Mouse (Mus musculus) G1E (cell line): ENCODE data around the gene Cep350. TPM values are rescaled to one million over a fixed set of nuclear protein-coding genes. Genes with fewer than 3 reads are reported as not detected.

Source experiments
- ATAC-seq: 2 replicates; pipeline ENCODE4 v1.8.0; 2016; ENCODE audit warnings: mild to moderate bottlenecking; ENCODE audit not compliant: insufficient number of reproducible peaks, poor library complexity, low FRiP score, severe bottlenecking; ENCODE audit errors: extremely low read depth
- DNase-seq: peaks from one replicate; pipeline ENCODE4 v3.0.0; 2012; ENCODE audit warnings: low spot score
- H3K27me3 ChIP-seq: 2 replicates; pipeline ENCODE4 v1.6.1; 2012; ENCODE audit warnings: mild to moderate bottlenecking, low read length, inconsistent platforms; ENCODE audit not compliant: insufficient read depth
- H3K36me3 ChIP-seq: replicated peaks from 2 replicates; pipeline ENCODE3; 2012; ENCODE audit warnings: mild to moderate bottlenecking, inconsistent platforms
- H3K4me1 ChIP-seq: 2 replicates; pipeline ENCODE4 v1.6.1; 2012; ENCODE audit warnings: low read depth, low read length, inconsistent platforms, mixed read lengths; ENCODE audit not compliant: insufficient read depth
- H3K4me3 ChIP-seq: 2 replicates; pipeline ENCODE4 v1.5.1; 2012; ENCODE audit warnings: low read depth, mild to moderate bottlenecking, inconsistent platforms, low read length, moderate library complexity, mixed read lengths
- H3K9me3 ChIP-seq: replicated peaks from 2 replicates; pipeline ENCODE4 v1.6.1; 2012; ENCODE audit warnings: inconsistent platforms
- CTCF ChIP-seq: IDR thresholded peaks from 2 replicates; pipeline ENCODE4 v1.5.1; 2012; ENCODE audit warnings: low read depth, low read length, inconsistent platforms, mixed read lengths
- GATA1 ChIP-seq: IDR thresholded peaks from 2 replicates; pipeline ENCODE4 v1.6.1; 2012; ENCODE audit warnings: borderline replicate concordance, low read length, inconsistent platforms, mixed read lengths
- GATA2 ChIP-seq: IDR thresholded peaks from 2 replicates; pipeline ENCODE4 v1.6.1; 2012; ENCODE audit warnings: low read depth, low read length, inconsistent platforms, borderline replicate concordance
- POLR2AphosphoS5 ChIP-seq: IDR thresholded peaks from 2 replicates; pipeline ENCODE4 v1.6.1; 2012; ENCODE audit warnings: low read depth, low read length, inconsistent platforms; ENCODE audit not compliant: insufficient replicate concordance
- TAL1 ChIP-seq: conservative IDR thresholded peaks from 2 replicates; pipeline ENCODE4 v1.6.1; 2012; ENCODE audit warnings: low read depth, low read length, inconsistent platforms, mixed read lengths
- polyA plus RNA-seq: library from polyadenylated mRNA; stranded (reverse); fragments of >175 nt; gene quantifications from 2 replicates; pipeline ENCODE4 v1.2.3, GENCODE M21; 2012
- total RNA-seq, 2 experiments: library from RNA; stranded (forward) in 1 of 2; stranded (reverse) in 1 of 2; fragments of 200-1000 nt in 1 of 2; fragments of >200 nt in 1 of 2; fragmentation: Nextera tagmentation in 1 of 2; gene quantifications; 2 replicates each; pipeline ENCODE4 v1.2.3; 2014 to 2017

The Cep350 gene
- total and polyA plus RNA-seq, 3 experiments = 3.3 to 98.2 (median 41.6) TPM

- no peak for TF ChIP-seq GATA2
- no peak for TF ChIP-seq CTCF
- TF ChIP-seq GATA1 = no peak
- TF ChIP-seq POLR2AphosphoS5 = no peak
- no peak for TF ChIP-seq TAL1
- no peaks in the 10 kb centered on the region for H3K9me3 ChIP-seq
- H3K27me3 ChIP-seq = peaks cover 10% of the 10 kb centered on the region
- no peak for DNase-seq
- no peak for ATAC-seq
- H3K4me1 ChIP-seq = no peaks in the 10 kb centered on the region
- no peak overlapping the region for H3K4me3 ChIP-seq
- no peaks in the 10 kb centered on the region for H3K36me3 ChIP-seq
These were observed 167.4 kb downstream of the Cep350 start for GRCm38 (mm10) chr1:155805607-155806006.

- Histone ChIP-seq H3K4me3 (no peak overlapping the region), H3K27me3 (peaks cover 4% of the 10 kb centered on the region), H3K4me1 (no peaks in the 10 kb centered on the region), H3K36me3 (no peaks in the 10 kb centered on the region), H3K9me3 (no peaks in the 10 kb centered on the region)
- TF ChIP-seq CTCF (no peak), POLR2AphosphoS5 (no peak), TAL1 (no peak), GATA2 (no peak), GATA1 (no peak)
- DNase-seq (no peak), ATAC-seq (no peak)
These were observed 171.8 kb downstream of the Cep350 start for GRCm38 (mm10) chr1:155801014-155801991.

GRCm38 (mm10) chr1:155798000-155798399 is 175.1 kb downstream of the Cep350 start:
- DNase-seq (no peak), ATAC-seq (no peak)
- peaks cover 4% of the 10 kb centered on the region for H3K27me3 ChIP-seq
- H3K9me3 ChIP-seq = no peaks in the 10 kb centered on the region
- no peaks in the 10 kb centered on the region for H3K4me1 ChIP-seq
- H3K36me3 ChIP-seq = no peaks in the 10 kb centered on the region
- no peak overlapping the region for H3K4me3 ChIP-seq
- TF ChIP-seq GATA2 (no peak), TAL1 (no peak), CTCF (no peak), POLR2AphosphoS5 (no peak), GATA1 (no peak)

GRCm38 (mm10) chr1:155797425-155797824 is 175.6 kb downstream of the Cep350 start:
- H3K4me3 ChIP-seq = no peak overlapping the region
- H3K36me3 ChIP-seq = no peaks in the 10 kb centered on the region
- ATAC-seq = no peak

GRCm38 (mm10) chr1:155796757-155797405 is 176.2 kb downstream of the Cep350 start:
- Histone ChIP-seq H3K36me3 (no peaks in the 10 kb centered on the region), H3K4me3 (no peak overlapping the region)
- ATAC-seq = no peak

More at GRCm38 (mm10) chr1:155797425-155797824, 175.6 kb downstream of the Cep350 start:
- H3K27me3 ChIP-seq = peaks cover 4% of the 10 kb centered on the region
- DNase-seq = no peak
- TF ChIP-seq GATA1 (no peak), CTCF (no peak), POLR2AphosphoS5 (no peak), GATA2 (no peak), TAL1 (no peak)
- H3K4me1 ChIP-seq = no peaks in the 10 kb centered on the region
- H3K9me3 ChIP-seq = no peaks in the 10 kb centered on the region

GRCm38 (mm10) chr1:155795791-155796233 is 177.2 kb downstream of the Cep350 start:
- H3K4me3 ChIP-seq = no peak overlapping the region
- DNase-seq (no peak), ATAC-seq (no peak)
- H3K4me1 ChIP-seq = no peaks in the 10 kb centered on the region
- TF ChIP-seq TAL1 (no peak), CTCF (no peak)
- no peaks in the 10 kb centered on the region for H3K36me3 ChIP-seq
- no peaks in the 10 kb centered on the region for H3K9me3 ChIP-seq
- peaks cover 2% of the 10 kb centered on the region; the same call in 1 of the 2 replicates for H3K27me3 ChIP-seq

More at GRCm38 (mm10) chr1:155796757-155797405, 176.2 kb downstream of the Cep350 start:
- no peaks in the 10 kb centered on the region for H3K4me1 ChIP-seq
- no peak for TF ChIP-seq GATA1
- no peak for TF ChIP-seq TAL1
- TF ChIP-seq POLR2AphosphoS5 = no peak
- no peak for TF ChIP-seq CTCF
- no peak for TF ChIP-seq GATA2
- H3K9me3 ChIP-seq = no peaks in the 10 kb centered on the region
- DNase-seq = no peak
- peaks cover 4% of the 10 kb centered on the region for H3K27me3 ChIP-seq

Other genes with a start within 250 kb of the Cep350 start
- not detected in 2 replicates for gene Lhx4, start 221.6 kb downstream of the Cep350 start, total RNA-seq (2014; fragmentation: Nextera tagmentation)
- gene Lhx4, start 221.6 kb downstream of the Cep350 start, total RNA-seq (2017) = 0.11 TPM in 1 of 2 replicates, not detected in the other
- gene Lhx4, start 221.6 kb downstream of the Cep350 start, polyA plus RNA-seq = not detected in 2 replicates
- gene Qsox1, start 160.4 kb downstream of the Cep350 start, total RNA-seq (2014; fragmentation: Nextera tagmentation) = 4.6 and 6.5 TPM in 2 replicates
- gene Qsox1, start 160.4 kb downstream of the Cep350 start, total RNA-seq (2017) = 1.8 and 2.3 TPM in 2 replicates
- gene Qsox1, start 160.4 kb downstream of the Cep350 start, polyA plus RNA-seq = 2.0 TPM in 2 replicates
- gene Tor1aip2, start 62.1 kb upstream of the Cep350 start, total RNA-seq (2014; fragmentation: Nextera tagmentation) = 171 and 207 TPM in 2 replicates
- gene Tor1aip2, start 62.1 kb upstream of the Cep350 start, total RNA-seq (2017) = 102 and 115 TPM in 2 replicates
- 9.6 and 17.5 TPM in 2 replicates for gene Tor1aip2, start 62.1 kb upstream of the Cep350 start, polyA plus RNA-seq
- gene Tor1aip1, start 63.2 kb upstream of the Cep350 start, total RNA-seq (2014; fragmentation: Nextera tagmentation) = 53.2 and 65.4 TPM in 2 replicates
- 15.5 and 18.8 TPM in 2 replicates for gene Tor1aip1, start 63.2 kb upstream of the Cep350 start, total RNA-seq (2017)
- gene Tor1aip1, start 63.2 kb upstream of the Cep350 start, polyA plus RNA-seq = 25.8 and 32.0 TPM in 2 replicates
- gene Fam163a, start 231.8 kb upstream of the Cep350 start, total RNA-seq (2014; fragmentation: Nextera tagmentation) = not detected in 2 replicates
- gene Fam163a, start 231.8 kb upstream of the Cep350 start, total RNA-seq (2017) = 0.06 and 0.11 TPM in 2 replicates
- not detected in 2 replicates for gene Fam163a, start 231.8 kb upstream of the Cep350 start, polyA plus RNA-seq